Mouse (Mus musculus) G1E (cell line): ENCODE results near the gene Abcb7. TPM values are rescaled to one million over a fixed set of nuclear protein-coding genes. Genes with fewer than 3 reads are reported as not detected.

Experiments used
- ATAC-seq: 2 replicates; pipeline ENCODE4 v1.8.0; 2016; ENCODE audit warnings: mild to moderate bottlenecking; ENCODE audit not compliant: insufficient number of reproducible peaks, poor library complexity, low FRiP score, severe bottlenecking; ENCODE audit errors: extremely low read depth
- DNase-seq: peaks from one replicate; pipeline ENCODE4 v3.0.0; 2012; ENCODE audit warnings: low spot score
- H3K27me3 ChIP-seq: 2 replicates; pipeline ENCODE4 v1.6.1; 2012; ENCODE audit warnings: mild to moderate bottlenecking, low read length, inconsistent platforms; ENCODE audit not compliant: insufficient read depth
- H3K36me3 ChIP-seq: replicated peaks from 2 replicates; pipeline ENCODE3; 2012; ENCODE audit warnings: mild to moderate bottlenecking, inconsistent platforms
- H3K4me1 ChIP-seq: 2 replicates; pipeline ENCODE4 v1.6.1; 2012; ENCODE audit warnings: low read depth, low read length, inconsistent platforms, mixed read lengths; ENCODE audit not compliant: insufficient read depth
- H3K4me3 ChIP-seq: 2 replicates; pipeline ENCODE4 v1.5.1; 2012; ENCODE audit warnings: low read depth, mild to moderate bottlenecking, inconsistent platforms, low read length, moderate library complexity, mixed read lengths
- H3K9me3 ChIP-seq: replicated peaks from 2 replicates; pipeline ENCODE4 v1.6.1; 2012; ENCODE audit warnings: inconsistent platforms
- CTCF ChIP-seq: IDR thresholded peaks from 2 replicates; pipeline ENCODE4 v1.5.1; 2012; ENCODE audit warnings: low read depth, low read length, inconsistent platforms, mixed read lengths
- GATA1 ChIP-seq: IDR thresholded peaks from 2 replicates; pipeline ENCODE4 v1.6.1; 2012; ENCODE audit warnings: borderline replicate concordance, low read length, inconsistent platforms, mixed read lengths
- GATA2 ChIP-seq: IDR thresholded peaks from 2 replicates; pipeline ENCODE4 v1.6.1; 2012; ENCODE audit warnings: low read depth, low read length, inconsistent platforms, borderline replicate concordance
- POLR2AphosphoS5 ChIP-seq: IDR thresholded peaks from 2 replicates; pipeline ENCODE4 v1.6.1; 2012; ENCODE audit warnings: low read depth, low read length, inconsistent platforms; ENCODE audit not compliant: insufficient replicate concordance
- TAL1 ChIP-seq: conservative IDR thresholded peaks from 2 replicates; pipeline ENCODE4 v1.6.1; 2012; ENCODE audit warnings: low read depth, low read length, inconsistent platforms, mixed read lengths
- polyA plus RNA-seq: library from polyadenylated mRNA; stranded (reverse); fragments of >175 nt; gene quantifications from 2 replicates; pipeline ENCODE4 v1.2.3, GENCODE M21; 2012
- total RNA-seq, 2 experiments: library from RNA; stranded (forward) in 1 of 2; stranded (reverse) in 1 of 2; fragments of 200-1000 nt in 1 of 2; fragments of >200 nt in 1 of 2; fragmentation: Nextera tagmentation in 1 of 2; gene quantifications; 2 replicates each; pipeline ENCODE4 v1.2.3; 2014 to 2017

The Abcb7 gene
- 48.7 and 50.3 TPM in 2 replicates for total RNA-seq (2014; fragmentation: Nextera tagmentation)
- 50.9 and 59.2 TPM in 2 replicates for total RNA-seq (2017)
- polyA plus RNA-seq = 28.6 and 43.6 TPM in 2 replicates

DNA sequence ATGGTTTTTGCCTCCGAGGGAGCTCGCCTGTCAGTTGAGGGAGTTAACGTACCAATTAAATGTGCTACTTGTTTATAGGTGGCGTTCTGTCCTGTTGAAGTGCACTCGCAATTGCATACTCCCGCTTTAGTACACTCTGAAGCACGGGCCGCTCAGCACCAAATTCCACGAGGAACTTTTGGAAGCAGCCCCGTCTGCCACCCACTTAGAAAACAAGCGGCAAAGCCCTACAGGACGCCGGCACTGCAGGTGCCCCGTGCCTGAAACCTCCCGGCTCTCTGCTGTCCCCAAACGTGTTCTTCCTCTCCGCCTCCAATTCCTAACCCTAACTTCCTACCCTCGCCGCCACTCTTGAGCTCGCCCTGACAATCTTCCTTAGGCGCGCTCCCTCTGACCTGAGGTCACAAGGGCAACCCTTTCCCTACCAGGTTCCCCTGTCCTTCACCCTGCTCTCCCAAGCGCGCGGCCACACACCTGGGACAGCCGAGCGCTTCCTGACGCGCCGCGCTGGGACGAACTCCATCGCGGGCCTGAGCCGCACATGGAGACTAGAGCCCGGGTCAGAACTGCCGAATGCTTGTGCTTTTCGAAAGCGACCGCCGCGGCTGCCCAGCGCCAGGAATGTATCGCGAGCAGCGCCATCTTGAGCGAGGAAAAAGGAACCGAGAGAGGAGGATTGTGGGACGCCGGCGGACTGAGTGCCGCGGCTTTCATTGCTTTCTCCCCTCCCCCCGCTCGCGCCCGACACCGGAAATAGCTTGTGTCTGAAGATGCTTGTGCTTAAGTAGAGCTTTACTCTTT is at the start of gene Abcb7:
Gene Abcb7, minus strand, starts transcription at position 674 of the 801 bp plus-strand sequence.
- TF ChIP-seq GATA2 = no peak
- DNase-seq (peak; percentile 13), ATAC-seq (peak; percentile 88)
- Histone ChIP-seq H3K36me3 (peaks cover under 1% of the 10 kb centered on the region), H3K27me3 (no peaks in the 10 kb centered on the region), H3K4me1 (peaks cover 2% of the 10 kb centered on the region; the same call in 1 of the 2 replicates), H3K4me3 (peak within 1 kb of the TSS; percentile 75), H3K9me3 (no peaks in the 10 kb centered on the region)

GRCm38 (mm10) chrX:104461755-104462154 is 48.1 kb upstream of the Abcb7 start:
- DNase-seq (no peak), ATAC-seq (no peak)
- Histone ChIP-seq H3K36me3 (no peaks in the 10 kb centered on the region), H3K9me3 (no peaks in the 10 kb centered on the region), H3K4me3 (no peak overlapping the region), H3K4me1 (no peaks in the 10 kb centered on the region), H3K27me3 (peaks cover 3% of the 10 kb centered on the region; the same call in 1 of the 2 replicates)
- TF ChIP-seq POLR2AphosphoS5 (no peak), GATA1 (no peak), GATA2 (no peak), CTCF (no peak), TAL1 (no peak)

DNA sequence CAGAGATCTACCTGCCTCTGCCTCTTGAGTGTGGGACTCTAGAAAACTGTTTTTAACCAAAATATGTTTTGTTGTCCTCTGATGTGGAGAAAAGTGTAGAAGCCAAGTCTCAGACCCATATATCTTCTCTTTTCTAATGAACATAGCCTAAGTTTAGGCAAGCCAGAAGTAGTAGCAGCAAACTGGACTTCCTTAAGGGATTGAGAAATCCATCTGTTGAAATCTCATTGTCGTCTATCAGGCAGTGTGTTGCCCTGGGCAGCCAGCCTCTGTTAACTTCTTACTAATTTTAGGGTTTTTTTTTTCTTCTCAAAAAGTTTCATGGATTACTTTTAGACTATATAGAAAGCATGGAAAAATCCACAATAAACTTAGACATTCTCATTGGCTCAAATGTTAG is 38.8 kb upstream of the Abcb7 start:
- no peaks in the 10 kb centered on the region for H3K27me3 ChIP-seq
- H3K4me3 ChIP-seq = no peak overlapping the region
- ATAC-seq = no peak
- DNase-seq = no peak
- no peaks in the 10 kb centered on the region for H3K4me1 ChIP-seq
- TF ChIP-seq CTCF (no peak), POLR2AphosphoS5 (no peak), GATA1 (no peak), TAL1 (no peak), GATA2 (no peak)
- H3K9me3 ChIP-seq = no peaks in the 10 kb centered on the region
- H3K36me3 ChIP-seq = no peaks in the 10 kb centered on the region

DNA sequence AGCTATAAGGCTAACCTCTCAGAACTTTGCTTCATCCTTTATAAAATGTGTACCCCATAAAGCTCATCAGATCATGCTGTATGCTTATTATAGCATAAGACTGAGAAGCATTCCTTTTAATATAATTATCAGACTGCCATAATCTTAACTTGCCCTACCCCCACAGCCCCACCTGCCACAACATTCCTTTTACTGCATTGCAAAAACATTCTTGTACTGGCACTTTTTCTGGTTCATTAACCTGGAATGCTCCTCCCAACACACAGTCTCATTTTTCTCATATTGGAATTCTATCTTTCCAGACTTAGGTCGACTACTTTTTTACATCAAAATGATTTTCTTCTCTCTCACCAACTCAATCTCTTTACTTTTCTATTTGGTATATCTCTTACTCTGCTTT is 19.8 kb upstream of the Abcb7 start:
- Histone ChIP-seq H3K4me3 (no peak overlapping the region), H3K27me3 (no peaks in the 10 kb centered on the region), H3K4me1 (no peaks in the 10 kb centered on the region), H3K36me3 (no peaks in the 10 kb centered on the region), H3K9me3 (no peaks in the 10 kb centered on the region)
- no peak for ATAC-seq
- no peak for TF ChIP-seq POLR2AphosphoS5
- DNase-seq = no peak

DNA sequence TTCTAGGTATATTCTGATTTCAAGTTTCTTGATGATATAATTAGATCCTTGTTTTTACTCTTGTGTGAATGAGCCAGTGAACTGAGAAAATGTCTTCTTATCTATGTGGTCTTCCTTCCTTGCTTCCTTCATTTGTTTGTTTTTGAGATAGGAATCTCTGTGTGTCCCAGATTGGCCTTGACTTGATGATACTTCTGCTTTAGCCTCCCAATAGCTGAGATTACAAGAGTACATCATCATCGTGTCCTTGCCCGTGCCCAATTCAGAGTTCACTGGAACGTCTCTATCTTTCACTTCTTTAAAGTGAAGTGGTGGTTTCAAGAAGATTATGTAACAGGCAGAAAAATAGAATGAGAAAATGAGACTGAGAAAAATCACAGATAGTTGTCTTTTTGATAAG is 14.5 kb upstream of the Abcb7 start:
- ATAC-seq = no peak
- no peaks in the 10 kb centered on the region for H3K27me3 ChIP-seq
- TF ChIP-seq POLR2AphosphoS5 (no peak), CTCF (no peak), GATA2 (no peak), TAL1 (no peak), GATA1 (no peak)

GRCm38 (mm10) chrX:104413995-104414394 is 339 bp upstream of the Abcb7 start:
- no peaks in the 10 kb centered on the region for H3K36me3 ChIP-seq
- ATAC-seq (no peak), DNase-seq (no peak)
- peak overlapping the region; percentile 75; the same call in 1 of the 2 replicates for H3K4me3 ChIP-seq
- H3K9me3 ChIP-seq = no peaks in the 10 kb centered on the region
- peaks cover 2% of the 10 kb centered on the region; the same call in 1 of the 2 replicates for H3K4me1 ChIP-seq
- H3K27me3 ChIP-seq = no peaks in the 10 kb centered on the region
- TF ChIP-seq GATA2 (no peak), GATA1 (no peak), TAL1 (no peak), POLR2AphosphoS5 (no peak), CTCF (no peak)

More for the DNA sequence above, 14.5 kb upstream of the Abcb7 start:
- no peaks in the 10 kb centered on the region for H3K36me3 ChIP-seq
- H3K9me3 ChIP-seq = no peaks in the 10 kb centered on the region
- DNase-seq = no peak
- H3K4me1 ChIP-seq = no peaks in the 10 kb centered on the region
- H3K4me3 ChIP-seq = no peak overlapping the region
